Mouse (Mus musculus) bone marrow, adult 2 months (tissue): ENCODE measurements around the gene Slc22a15. TPM values are rescaled to one million over a fixed set of nuclear protein-coding genes. Genes with fewer than 3 reads are reported as not detected.

Experiments used
- H3K27ac ChIP-seq: fragments of 200-500 bp; 2 replicates; pipeline ENCODE4 v1.5.1; 2012; ENCODE audit warnings: low read depth, mild to moderate bottlenecking, control low read depth, inconsistent platforms, low read length; ENCODE audit not compliant: control insufficient read depth, poor library complexity, insufficient read depth
- H3K4me1 ChIP-seq: fragments of 200-500 bp; 2 replicates; pipeline ENCODE4 v1.6.1; 2011; ENCODE audit warnings: low read length; ENCODE audit not compliant: control insufficient read depth, insufficient read depth
- H3K4me3 ChIP-seq: fragments of 200-500 bp; replicated peaks from 2 replicates; pipeline ENCODE3; 2011; ENCODE audit warnings: mild to moderate bottlenecking, low read depth, low read length, control low read depth; ENCODE audit not compliant: control insufficient read depth
- CTCF ChIP-seq: fragments of 200-500 bp; IDR thresholded peaks from 2 replicates; pipeline ENCODE4 v1.5.1; 2011; ENCODE audit warnings: low read length, control low read depth; ENCODE audit not compliant: control insufficient read depth, insufficient read depth
- POLR2A ChIP-seq: fragments of 200-500 bp; IDR thresholded peaks from 2 replicates; pipeline ENCODE4 v1.6.1; 2011; ENCODE audit warnings: low read depth, mild to moderate bottlenecking, control low read depth, low read length, borderline replicate concordance; ENCODE audit not compliant: control insufficient read depth
- WGBS: fragments of 180-500 bp; shearing (Covaris S2); methylation state at CpG from one replicate; pipeline ENCODE4 v1.1.7; 2018; 5-methylcytosine and 5-hydroxymethylcytosine counted together
- polyA plus RNA-seq: library from polyadenylated mRNA; stranded (reverse); fragments of >200 nt; gene quantifications from 2 replicates; pipeline ENCODE4 v1.2.4, GENCODE M21; 2011; ENCODE audit warnings: low replicate concordance; ENCODE audit not compliant: missing spikeins, insufficient read depth, insufficient read length

Slc22a15 gene
- polyA plus RNA-seq, 1 experiment = 19.1 TPM

DNA sequence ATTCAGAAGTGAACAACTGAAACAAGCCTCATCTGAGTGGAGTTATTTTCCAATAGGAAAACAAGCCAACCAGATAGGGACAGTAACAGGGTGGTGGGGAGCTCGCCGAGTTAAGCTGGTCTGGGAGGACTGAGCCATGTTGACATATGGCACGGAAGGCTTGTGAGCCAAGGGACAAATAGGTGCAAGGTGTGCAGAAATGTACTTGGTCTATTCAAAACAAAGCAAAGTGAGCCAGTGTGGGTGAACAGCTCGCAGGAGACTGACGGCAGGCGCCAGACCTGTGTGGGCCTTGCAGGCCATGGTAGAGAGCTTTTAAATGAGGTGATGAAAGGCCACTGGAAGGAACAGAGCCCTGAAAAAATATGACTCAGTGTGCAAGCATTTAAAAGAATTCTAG lies 116.6 kb downstream of the Slc22a15 start:
- H3K4me3 ChIP-seq = no peak overlapping the region
- 88% methylated on average over 6 of the region's 6 CpGs for WGBS
- no peak overlapping the region for H3K27ac ChIP-seq
- H3K4me1 ChIP-seq = no peaks in the 10 kb centered on the region
- TF ChIP-seq POLR2A (no peak), CTCF (no peak)

DNA sequence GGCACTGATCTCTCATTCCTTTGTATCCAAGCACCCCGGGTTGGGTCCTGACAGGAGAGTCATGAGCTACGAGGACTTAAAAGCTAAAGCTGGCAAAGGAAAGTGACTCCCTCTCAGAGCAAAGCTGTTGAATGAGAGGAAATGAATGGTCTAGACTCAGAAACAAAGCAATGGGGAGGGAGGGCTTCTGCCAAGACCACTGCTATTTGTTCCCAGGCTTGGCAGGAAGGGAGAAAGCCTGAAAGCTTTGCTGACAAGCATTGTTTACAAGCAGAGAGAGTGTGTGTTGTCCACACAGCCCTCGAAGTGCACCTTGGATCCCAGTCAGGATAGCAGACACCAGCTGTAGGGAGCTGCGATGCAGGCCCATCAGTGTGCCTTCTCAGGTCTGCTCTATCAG lies 117.3 kb downstream of the Slc22a15 start:
- Histone ChIP-seq H3K4me3 (no peak overlapping the region), H3K27ac (no peak overlapping the region), H3K4me1 (no peaks in the 10 kb centered on the region)
- WGBS = 63% methylated on average over 4 of the region's 4 CpGs
- TF ChIP-seq CTCF (no peak), POLR2A (no peak)

DNA sequence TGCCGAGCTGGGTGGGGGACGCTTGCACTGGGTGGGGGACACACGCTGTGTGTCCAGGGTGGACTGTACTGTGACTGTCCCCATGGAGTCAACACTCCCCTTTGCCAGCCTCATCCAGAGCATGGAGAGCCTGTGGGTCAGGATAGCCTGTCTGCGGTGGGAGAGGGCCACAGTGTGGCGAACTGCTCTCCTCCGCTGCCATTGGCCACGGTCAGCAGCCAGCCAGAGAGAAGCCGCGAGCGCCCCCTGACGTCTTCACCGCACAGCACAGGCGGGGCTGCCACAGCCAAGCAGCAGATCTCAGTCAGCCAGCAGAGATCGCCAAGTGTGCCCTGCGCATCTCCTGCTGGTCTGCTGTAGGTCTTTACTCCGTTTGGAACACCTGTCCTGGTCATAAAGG lies 118.1 kb downstream of the Slc22a15 start:
- TF ChIP-seq POLR2A = no peak
- TF ChIP-seq CTCF = peak; percentile 65
- Histone ChIP-seq H3K4me1 (no peaks in the 10 kb centered on the region), H3K4me3 (no peak overlapping the region), H3K27ac (no peak overlapping the region)
- WGBS = 9% methylated on average over 16 of the region's 16 CpGs

Other genes with a start within 250 kb of the Slc22a15 start
- not detected in 2 replicates for gene Mab21l3, start 75.5 kb downstream of the Slc22a15 start, polyA plus RNA-seq
- gene Nhlh2, start 85.6 kb upstream of the Slc22a15 start, polyA plus RNA-seq = not detected in 2 replicates
- gene Casq2, start 162.0 kb upstream of the Slc22a15 start, polyA plus RNA-seq = not detected in 2 replicates